Mouse (Mus musculus): ENCODE data around the gene Gm10668.
"Not testable (repeated sequence)": the region's sequence is repeated elsewhere in the genome, so short reads cannot be mapped to it uniquely, and the experiment has no call there.

- not testable (repeated sequence) for TF ChIP-seq MAZ (IDR thresholded peaks at IDR 0.05; ENCODE audit: low read depth, low read length); NRF1 (IDR thresholded peaks at IDR 0.05; ENCODE audit: low read depth, low read length); USF2 (conservative IDR thresholded peaks at IDR 0.05; ENCODE audit: low read depth, low read length); HCFC1 (IDR thresholded peaks at IDR 0.05; ENCODE audit: low read depth, low read length); CHD1 (IDR thresholded peaks at IDR 0.05; ENCODE audit: low read depth, low read length)
These were observed 40.5 kb upstream of the Gm10668 start, which contains the start of gene Vmn1r112 for GRCm38 (mm10) chr7:20770885-20771284.

Data from CH12.LX (cell line).